Mouse (Mus musculus) liver, embryonic 16.5 days (tissue): ENCODE results near the gene Plekhm2. TPM values are rescaled to one million over a fixed set of nuclear protein-coding genes. Genes with fewer than 3 reads are reported as not detected.
A peak's percentile ranks its signal among the peaks of the same experiment; 100 is the strongest.

Experiments
- ATAC-seq: fragments of 200-750 bp; cut with Nextera tagmentation; 2 replicates; pipeline ENCODE4 v1.8.0; 2017; ENCODE audit warnings: low read depth, mild to moderate bottlenecking, moderate number of reproducible peaks, moderate library complexity
- H3K27ac ChIP-seq: fragments of 300-500 bp; sonication (generic); 2 replicates; pipeline ENCODE4 v1.5.1; 2014; ENCODE audit warnings: mild to moderate bottlenecking, low read length
- H3K27me3 ChIP-seq: fragments of 300-500 bp; sonication (generic); 2 replicates; pipeline ENCODE4 v1.6.1; 2014; ENCODE audit warnings: low read depth, low read length, mixed read lengths; ENCODE audit not compliant: control insufficient read depth, insufficient read depth
- H3K36me3 ChIP-seq: fragments of 300-500 bp; sonication (generic); 2 replicates; pipeline ENCODE4 v1.6.1; 2014; ENCODE audit warnings: mild to moderate bottlenecking; ENCODE audit not compliant: control insufficient read depth, insufficient read depth
- H3K4me1 ChIP-seq: fragments of 300-500 bp; sonication (generic); 2 replicates; pipeline ENCODE4 v1.6.1; 2014; ENCODE audit warnings: low read depth, low read length, mixed read lengths; ENCODE audit not compliant: control insufficient read depth
- H3K4me2 ChIP-seq: fragments of 300-500 bp; sonication (generic); 2 replicates; pipeline ENCODE4 v1.6.1; 2014; ENCODE audit warnings: low read depth, low read length, mixed read lengths
- H3K4me3 ChIP-seq: fragments of 300-500 bp; sonication (generic); 2 replicates; pipeline ENCODE4 v1.5.1; 2014; ENCODE audit warnings: low read depth, mild to moderate bottlenecking, low read length
- H3K9ac ChIP-seq: fragments of 300-500 bp; sonication (generic); 2 replicates; pipeline ENCODE4 v1.6.1; 2014; ENCODE audit warnings: low read depth, low read length
- H3K9me3 ChIP-seq: fragments of 300-500 bp; sonication (generic); replicated peaks from 2 replicates; pipeline ENCODE4 v1.6.1; 2016; ENCODE audit warnings: low read length; ENCODE audit not compliant: control insufficient read depth
- WGBS: fragments of 180-500 bp; shearing (Covaris S2); extraction: QIAGEN DNeasy Blood & Tissue Kit; methylation state at CpG from one replicate; pipeline ENCODE4 v1.1.7; 2014; ENCODE audit not compliant: insufficient replicate concordance; 5-methylcytosine and 5-hydroxymethylcytosine counted together
- polyA plus RNA-seq: library from polyadenylated mRNA; unstranded; fragments of >200 nt; fragmentation: Nextera tagmentation; extraction: Ambion mirVana; gene quantifications from 2 replicates; pipeline ENCODE4 v1.2.1, GENCODE M21; 2015

Plekhm2 gene
- polyA plus RNA-seq, 1 experiment from 2014 or later = 1.0 TPM

DNA sequence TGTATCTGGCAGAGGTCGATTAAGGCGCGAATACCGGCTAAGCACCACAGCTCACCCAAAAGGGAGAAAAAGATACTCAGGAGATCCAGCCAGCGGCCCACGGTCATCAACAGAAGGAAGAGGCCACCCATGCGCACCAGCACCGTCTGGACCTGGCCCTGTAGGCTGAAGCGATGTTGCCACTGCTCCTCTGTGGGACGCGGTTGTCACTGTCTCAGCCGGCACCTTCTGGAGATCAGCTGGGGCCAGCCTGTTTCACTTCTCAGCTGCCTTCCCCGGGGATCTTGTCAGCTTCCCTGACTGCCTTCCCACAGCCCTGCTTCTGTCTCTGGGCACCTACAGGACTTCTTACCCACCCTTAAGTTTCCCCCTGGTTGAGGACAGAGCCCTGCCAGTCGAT, 49.8 kb downstream of the Plekhm2 start:
- H3K4me3 ChIP-seq = no peak overlapping the region
- no peaks in the 10 kb centered on the region; the same call in 1 of the 2 replicates for H3K27me3 ChIP-seq
- peaks cover 12% of the 10 kb centered on the region for H3K4me1 ChIP-seq
- H3K4me2 ChIP-seq = no peak overlapping the region
- H3K9me3 ChIP-seq = no peaks in the 10 kb centered on the region
- 70% methylated on average over 14 of the region's 14 CpGs for WGBS
- no peak overlapping the region for H3K9ac ChIP-seq
- H3K27ac ChIP-seq = no peak overlapping the region
- ATAC-seq = no peak
- H3K36me3 ChIP-seq = no peaks in the 10 kb centered on the region

DNA sequence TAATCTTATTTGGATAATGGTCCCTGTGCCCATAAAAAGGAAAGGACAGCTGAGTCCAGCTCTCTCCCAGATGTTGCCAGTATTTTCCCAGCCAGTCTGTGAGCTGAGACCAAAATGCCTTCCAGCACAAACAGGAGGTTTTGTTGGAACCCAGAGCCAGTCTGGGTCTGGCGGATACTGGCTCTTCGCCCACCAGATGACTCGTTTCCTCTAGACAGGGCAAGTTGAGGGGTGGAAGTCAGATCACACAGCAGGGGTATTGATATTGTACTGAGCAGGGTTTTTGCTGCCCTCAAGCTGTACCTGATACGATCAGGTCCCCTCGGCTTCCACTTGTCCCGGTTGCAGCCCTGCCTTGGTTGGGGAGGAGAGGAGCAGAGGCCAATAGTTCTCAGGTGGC, 55.2 kb downstream of the Plekhm2 start:
- WGBS = 55% methylated on average over 6 of the region's 6 CpGs
- no peak for ATAC-seq
- Histone ChIP-seq H3K4me1 (no peaks in the 10 kb centered on the region), H3K27ac (no peak overlapping the region), H3K36me3 (no peaks in the 10 kb centered on the region), H3K4me2 (no peak overlapping the region), H3K27me3 (no peaks in the 10 kb centered on the region), H3K4me3 (no peak overlapping the region), H3K9me3 (no peaks in the 10 kb centered on the region), H3K9ac (no peak overlapping the region)

DNA sequence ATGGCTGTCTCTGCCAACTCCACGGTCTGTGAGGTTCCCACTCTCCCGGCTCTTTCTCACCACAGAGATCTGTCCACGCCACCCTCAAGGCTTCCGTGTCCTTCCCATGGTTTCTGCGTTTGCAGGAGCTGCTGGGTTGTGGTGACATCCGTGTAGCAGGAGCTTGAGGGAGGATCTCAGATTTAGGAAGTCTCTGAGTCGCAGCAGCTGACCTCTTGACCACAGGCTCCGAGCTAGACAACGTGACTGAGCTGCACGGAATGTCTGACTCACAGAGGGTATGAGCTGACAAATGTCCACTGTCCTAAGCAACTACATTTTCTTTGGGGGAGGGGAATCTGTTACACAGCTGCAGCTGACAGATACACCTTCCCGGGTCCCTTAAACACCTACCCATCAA, 58.8 kb downstream of the Plekhm2 start, which contains the start of gene Fblim1:
TSS of gene Fblim1 (minus strand) at position 236 of the 400 bp plus-strand sequence.
- no peaks in the 10 kb centered on the region for H3K27me3 ChIP-seq
- H3K4me2 ChIP-seq = no peak within 1 kb of the TSS
- no peaks in the 10 kb centered on the region for H3K4me1 ChIP-seq
- no peaks in the 10 kb centered on the region for H3K9me3 ChIP-seq
- no peaks in the 10 kb centered on the region for H3K36me3 ChIP-seq
- H3K27ac ChIP-seq = no peak within 1 kb of the TSS
- WGBS = 62% methylated on average over 11 of the region's 11 CpGs
- ATAC-seq = peak; percentile 35; the same call in 1 of the 2 replicates
- no peak within 1 kb of the TSS for H3K4me3 ChIP-seq
- H3K9ac ChIP-seq = no peak within 1 kb of the TSS

DNA sequence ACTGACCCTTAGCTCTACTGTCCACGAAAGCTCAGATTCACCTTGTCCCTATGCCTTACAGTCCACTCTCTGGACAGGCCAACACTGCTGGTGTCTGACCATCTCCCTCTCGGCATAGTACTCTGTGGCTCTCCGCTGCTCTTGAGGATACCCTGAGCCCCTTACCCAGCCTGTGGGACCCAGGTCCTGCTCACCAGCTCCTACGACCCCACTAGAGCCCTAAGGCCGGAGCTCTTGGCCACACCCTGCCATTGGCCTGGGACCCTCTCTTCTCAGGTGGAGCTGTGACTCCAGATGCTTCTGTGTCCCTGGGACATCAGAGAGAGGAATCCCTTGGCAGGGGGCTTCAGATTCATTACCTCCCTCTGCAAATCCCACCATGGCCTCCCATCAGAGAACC, 59.3 kb downstream of the Plekhm2 start:
- ATAC-seq = no peak
- H3K27me3 ChIP-seq = peaks cover 3% of the 10 kb centered on the region
- H3K4me3 ChIP-seq = no peak overlapping the region
- H3K4me2 ChIP-seq = no peak overlapping the region
- H3K9me3 ChIP-seq = no peaks in the 10 kb centered on the region
- WGBS = 66% methylated on average over 5 of the region's 5 CpGs
- H3K9ac ChIP-seq = no peak overlapping the region
- no peak overlapping the region for H3K27ac ChIP-seq
- no peaks in the 10 kb centered on the region for H3K4me1 ChIP-seq
- H3K36me3 ChIP-seq = no peaks in the 10 kb centered on the region

DNA sequence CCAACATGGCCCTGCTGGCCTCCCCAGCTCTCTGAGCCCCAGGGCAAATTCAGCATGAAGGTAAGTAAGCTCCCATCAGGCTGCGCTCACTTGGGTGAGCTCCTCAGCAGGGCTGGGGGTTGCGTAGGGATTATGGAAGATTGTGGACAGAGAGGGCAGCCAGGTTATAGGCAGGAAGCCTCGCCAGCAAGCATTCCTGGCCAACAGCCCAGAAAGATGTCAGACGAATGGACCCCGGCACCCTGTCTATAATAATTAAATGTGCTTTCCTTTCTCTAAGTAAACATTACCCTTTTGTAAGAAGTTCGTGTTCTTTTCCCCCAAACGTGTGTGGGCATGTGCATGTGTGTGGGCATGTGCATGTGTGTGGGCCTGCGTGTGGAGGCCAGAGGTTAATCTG, 60.2 kb downstream of the Plekhm2 start:
- H3K36me3 ChIP-seq = no peaks in the 10 kb centered on the region
- ATAC-seq = no peak; the same call in 1 of the 2 replicates
- H3K4me3 ChIP-seq = no peak overlapping the region
- no peaks in the 10 kb centered on the region for H3K9me3 ChIP-seq
- no peak overlapping the region for H3K27ac ChIP-seq
- WGBS = 56% methylated on average over 8 of the region's 8 CpGs
- peaks cover 12% of the 10 kb centered on the region for H3K27me3 ChIP-seq
- no peak overlapping the region for H3K9ac ChIP-seq
- no peak overlapping the region for H3K4me2 ChIP-seq
- H3K4me1 ChIP-seq = no peaks in the 10 kb centered on the region; the same call in 1 of the 2 replicates

DNA sequence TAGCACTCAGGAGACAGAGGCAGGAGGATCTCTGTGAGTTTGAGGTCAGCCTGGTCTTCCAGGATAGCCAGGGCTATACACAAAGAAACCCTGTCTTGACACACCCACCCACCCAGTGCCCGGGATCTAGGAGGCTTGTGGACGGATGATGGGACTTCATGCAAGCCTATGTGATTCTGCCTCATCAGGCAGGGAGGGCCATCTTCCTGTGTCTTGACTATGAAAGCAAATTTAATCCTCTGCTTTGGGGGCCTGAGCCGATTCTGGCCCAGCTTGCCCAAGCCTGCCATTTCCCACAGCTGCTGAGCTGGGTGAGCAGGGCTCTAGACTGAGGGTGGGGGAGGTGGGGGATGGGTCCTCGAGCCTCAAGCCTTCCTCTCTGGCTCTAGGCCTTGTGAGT, 60.8 kb downstream of the Plekhm2 start:
- WGBS = 54% methylated on average over 4 of the region's 4 CpGs
- no peaks in the 10 kb centered on the region for H3K9me3 ChIP-seq
- no peaks in the 10 kb centered on the region for H3K36me3 ChIP-seq
- no peak overlapping the region for H3K27ac ChIP-seq
- H3K4me2 ChIP-seq = no peak overlapping the region
- no peak overlapping the region for H3K4me3 ChIP-seq
- ATAC-seq = no peak
- no peaks in the 10 kb centered on the region; the same call in 1 of the 2 replicates for H3K4me1 ChIP-seq
- peaks cover 18% of the 10 kb centered on the region for H3K27me3 ChIP-seq
- no peak overlapping the region for H3K9ac ChIP-seq

DNA sequence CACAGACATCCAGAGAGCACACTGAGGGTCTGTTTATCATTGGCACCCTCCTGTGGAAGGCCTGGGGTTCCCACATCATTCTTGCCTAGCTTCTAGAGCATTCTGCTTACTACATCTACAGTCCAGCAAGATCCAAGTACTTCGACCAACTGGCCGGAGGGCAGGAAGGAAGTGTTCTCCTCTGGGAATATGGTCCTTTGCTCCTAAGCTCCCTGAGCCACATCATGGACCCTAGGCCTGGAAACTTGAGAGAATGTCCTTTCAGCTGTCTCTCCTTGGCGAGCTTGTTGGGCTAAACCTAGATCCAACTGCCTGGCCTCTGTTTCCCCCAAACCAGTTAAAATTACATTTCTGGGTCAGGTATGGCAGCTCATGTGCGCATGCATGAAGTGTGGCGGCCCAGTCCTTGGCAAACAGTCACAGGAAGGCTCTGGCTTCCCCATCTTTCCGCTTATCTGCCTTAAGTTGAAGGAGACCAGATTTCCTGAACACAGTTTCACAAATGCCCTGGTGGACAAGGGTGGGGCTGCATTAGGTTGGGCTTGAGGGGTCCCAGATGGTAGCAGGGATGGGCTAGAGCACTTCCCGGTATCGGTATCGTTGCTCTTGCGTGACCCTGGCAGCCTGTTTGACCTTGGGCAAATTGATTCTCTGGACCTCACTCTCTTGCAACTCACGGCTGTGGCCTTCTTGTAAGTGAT, 62.0 kb downstream of the Plekhm2 start:
- H3K36me3 ChIP-seq = no peaks in the 10 kb centered on the region
- no peak for ATAC-seq
- 50% methylated on average over 11 of the region's 11 CpGs for WGBS
- H3K27ac ChIP-seq = no peak overlapping the region
- H3K4me2 ChIP-seq = no peak overlapping the region
- no peaks in the 10 kb centered on the region; the same call in 1 of the 2 replicates for H3K4me1 ChIP-seq
- no peaks in the 10 kb centered on the region for H3K9me3 ChIP-seq
- no peak overlapping the region for H3K4me3 ChIP-seq
- H3K27me3 ChIP-seq = peaks cover 29% of the 10 kb centered on the region
- no peak overlapping the region for H3K9ac ChIP-seq

DNA sequence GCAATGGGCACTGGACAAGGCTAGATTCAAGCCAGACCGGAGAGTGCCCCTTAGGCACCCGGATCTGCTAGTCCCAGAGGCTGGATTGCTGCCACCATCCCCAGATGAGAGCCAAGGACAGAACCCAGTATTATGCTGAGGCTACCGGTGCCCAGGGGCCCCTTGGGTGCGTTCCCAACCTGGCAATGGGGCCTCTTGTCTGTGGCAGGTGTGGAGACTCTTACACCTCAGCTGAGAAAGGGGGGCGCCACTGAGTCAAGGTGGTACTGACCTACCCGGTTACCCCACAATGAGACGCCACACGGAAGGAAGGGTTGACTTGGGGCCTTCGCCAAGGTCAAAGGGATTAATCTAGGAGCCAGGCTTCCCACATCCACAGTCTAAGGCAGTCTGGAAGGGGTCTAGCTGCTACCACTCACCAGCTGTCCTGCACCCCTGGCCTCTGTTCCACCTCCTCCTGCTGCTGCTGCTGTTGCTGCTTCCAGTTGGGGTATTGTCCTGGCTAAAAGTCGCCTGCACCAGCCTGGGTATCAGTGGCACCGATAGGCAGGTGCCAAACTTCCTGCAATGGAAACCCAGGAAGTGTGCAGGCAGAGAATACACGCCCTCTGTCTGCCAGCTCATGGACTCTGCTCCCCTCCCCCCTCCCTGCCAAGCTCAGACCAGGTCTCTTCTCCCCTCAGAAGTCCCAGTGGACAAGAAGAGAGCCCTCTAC, 63.4 kb downstream of the Plekhm2 start:
- no peak overlapping the region for H3K4me2 ChIP-seq
- no peak overlapping the region for H3K4me3 ChIP-seq
- no peaks in the 10 kb centered on the region for H3K36me3 ChIP-seq
- ATAC-seq = no peak
- no peak overlapping the region for H3K9ac ChIP-seq
- H3K4me1 ChIP-seq = no peaks in the 10 kb centered on the region; the same call in 1 of the 2 replicates
- no peaks in the 10 kb centered on the region for H3K9me3 ChIP-seq
- no peak overlapping the region for H3K27ac ChIP-seq
- H3K27me3 ChIP-seq = peaks cover 35% of the 10 kb centered on the region
- 61% methylated on average over 12 of the region's 12 CpGs for WGBS

DNA sequence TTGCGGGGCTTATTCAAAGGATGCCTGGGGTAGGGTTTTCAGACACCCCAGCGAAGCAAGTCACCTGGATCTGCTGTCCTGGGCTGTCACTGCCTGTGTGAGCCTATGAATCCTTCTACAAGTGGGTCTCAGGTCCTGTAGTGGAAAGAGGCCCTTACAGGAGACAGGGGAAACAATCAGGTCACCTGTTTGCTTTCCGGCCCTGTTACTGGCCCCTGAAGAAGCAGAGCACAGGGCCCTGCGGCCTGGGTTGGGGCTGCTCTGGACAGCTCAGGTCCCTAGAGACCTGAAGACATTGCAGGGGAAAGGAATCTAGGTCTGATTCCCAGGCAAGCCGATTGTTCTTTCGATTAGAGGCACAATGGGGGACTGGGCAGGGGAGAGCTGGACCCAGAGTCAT, 64.3 kb downstream of the Plekhm2 start:
- Histone ChIP-seq H3K9ac (no peak overlapping the region), H3K36me3 (no peaks in the 10 kb centered on the region), H3K4me3 (no peak overlapping the region), H3K27me3 (peaks cover 35% of the 10 kb centered on the region), H3K27ac (no peak overlapping the region), H3K4me1 (no peaks in the 10 kb centered on the region; the same call in 1 of the 2 replicates), H3K9me3 (no peaks in the 10 kb centered on the region), H3K4me2 (no peak overlapping the region)
- 36% methylated on average over 6 of the region's 6 CpGs for WGBS
- no peak for ATAC-seq
